Mouse (Mus musculus): ENCODE results near the gene Lekr1. TPM values are rescaled to one million over a fixed set of nuclear protein-coding genes. Genes with fewer than 3 reads are reported as not detected.
"Not testable (repeated sequence)": the region's sequence is repeated elsewhere in the genome, so short reads cannot be mapped to it uniquely, and the experiment has no call there.

Lekr1 gene
- polyA plus RNA-seq, 1 experiment from 2014 or later: 6.3 TPM

DNA sequence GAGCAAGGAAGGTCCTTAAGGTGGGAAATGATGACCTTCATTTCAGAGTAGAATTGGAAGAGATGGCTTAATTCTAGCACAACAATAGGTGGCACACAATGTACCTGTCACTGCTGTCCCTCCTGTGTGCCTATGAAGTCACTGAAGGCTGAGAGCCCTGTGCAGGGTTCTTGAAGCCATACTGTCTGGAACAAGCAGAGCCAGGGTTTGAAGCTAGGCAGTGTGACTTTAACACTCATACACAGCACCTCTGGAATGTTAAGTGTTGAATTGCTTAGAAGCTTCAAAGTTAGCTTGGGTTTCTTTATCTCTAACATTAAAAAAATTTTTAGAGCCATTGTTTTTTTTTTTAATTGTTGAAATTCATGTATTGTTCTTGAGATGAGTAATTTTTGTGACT lies 100.4 kb downstream of the Lekr1 start:
- H3K36me3 ChIP-seq (ENCODE audit: control insufficient read depth, insufficient read depth, low read length): no peaks in the 10 kb centered on the region
- H3K9ac ChIP-seq (ENCODE audit: low read length): no peak overlapping the region
- no peak overlapping the region for H3K4me2 ChIP-seq (ENCODE audit: low read depth, severe bottlenecking)
- DNase-seq (ENCODE audit: low spot score) (no peak), ATAC-seq (ENCODE audit: insufficient number of reproducible peaks, low FRiP score, low TSS enrichment, low read depth) (no peak)
- no peak overlapping the region for H3K4me3 ChIP-seq (ENCODE audit: low read depth, low read length)
- no peaks in the 10 kb centered on the region for H3K4me1 ChIP-seq (ENCODE audit: control insufficient read depth, insufficient read depth, low read length)
- H3K27me3 ChIP-seq (ENCODE audit: control insufficient read depth, insufficient read depth, low read length): no peaks in the 10 kb centered on the region
- H3K27ac ChIP-seq (replicated peaks; ENCODE audit: low read depth, low read length): no peak overlapping the region
- H3K9me3 ChIP-seq (ENCODE audit: control insufficient read depth, low read length): no peaks in the 10 kb centered on the region

DNA sequence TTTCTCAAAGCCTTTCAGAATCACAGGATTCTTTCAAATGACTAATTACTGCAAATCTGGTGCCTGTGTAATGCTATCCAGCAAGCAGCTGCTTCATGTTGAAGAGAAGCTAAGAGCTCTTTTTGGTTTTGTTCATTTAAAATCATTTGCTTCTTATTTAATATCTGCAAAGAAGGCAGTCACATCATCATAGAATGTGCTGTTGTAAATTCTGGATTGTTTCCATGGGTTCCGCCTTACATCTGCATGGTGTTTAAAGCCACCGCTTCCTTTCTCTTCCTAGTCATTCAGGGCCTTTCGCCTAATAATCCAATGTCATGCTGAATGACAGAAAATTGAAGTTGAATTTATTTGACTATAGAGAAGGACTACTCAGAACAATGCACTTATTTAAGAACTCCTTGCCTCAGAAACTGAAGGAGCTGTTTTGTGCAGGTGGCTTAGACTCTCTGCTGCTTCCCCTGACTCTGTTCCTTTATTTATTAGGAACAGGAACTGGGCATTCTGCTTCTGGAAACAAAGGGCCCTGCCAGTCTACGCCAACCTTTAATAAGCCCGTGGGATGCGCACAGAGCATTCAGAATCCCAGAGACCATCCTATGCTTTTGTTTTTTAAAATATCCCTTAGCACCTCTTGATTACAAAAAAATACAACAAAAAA lies 101.3 kb downstream of the Lekr1 start:
- WGBS: 89% methylated on average over 6 of the region's 6 CpGs
- no peak overlapping the region for H3K9ac ChIP-seq (ENCODE audit: low read length)
- no peaks in the 10 kb centered on the region for H3K36me3 ChIP-seq (ENCODE audit: control insufficient read depth, insufficient read depth, low read length)
- no peak overlapping the region for H3K27ac ChIP-seq (replicated peaks; ENCODE audit: low read depth, low read length)
- no peaks in the 10 kb centered on the region for H3K27me3 ChIP-seq (ENCODE audit: control insufficient read depth, insufficient read depth, low read length)
- no peaks in the 10 kb centered on the region for H3K9me3 ChIP-seq (ENCODE audit: control insufficient read depth, low read length)
- H3K4me3 ChIP-seq (ENCODE audit: low read depth, low read length): no peak overlapping the region
- H3K4me2 ChIP-seq (ENCODE audit: low read depth, severe bottlenecking): no peak overlapping the region
- DNase-seq (ENCODE audit: low spot score) (no peak), ATAC-seq (ENCODE audit: insufficient number of reproducible peaks, low FRiP score, low TSS enrichment, low read depth) (no peak)
- H3K4me1 ChIP-seq (ENCODE audit: control insufficient read depth, insufficient read depth, low read length): no peaks in the 10 kb centered on the region

DNA sequence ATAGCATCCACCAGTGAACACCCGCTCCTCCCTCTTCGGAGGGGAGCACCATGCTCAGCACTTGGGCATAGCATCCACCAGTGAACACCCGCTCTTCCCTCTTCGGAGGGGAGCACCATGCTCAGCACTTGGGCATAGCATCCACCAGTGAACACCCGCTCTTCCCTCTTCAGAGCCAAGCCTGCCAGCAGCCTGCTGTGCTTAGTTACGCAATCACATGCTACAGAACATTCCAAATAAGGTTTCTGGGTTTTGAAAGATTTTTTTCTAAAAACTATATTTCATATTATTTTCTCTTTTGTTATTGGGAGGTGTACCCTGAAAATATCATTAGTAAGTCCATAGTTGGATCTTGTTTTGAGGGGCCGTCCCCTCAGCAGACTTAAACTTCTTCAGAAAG lies 103.6 kb downstream of the Lekr1 start:
- not testable (repeated sequence) for ATAC-seq (ENCODE audit: insufficient number of reproducible peaks, low FRiP score, low TSS enrichment, low read depth); H3K4me3 ChIP-seq (ENCODE audit: low read depth, low read length); H3K36me3 ChIP-seq (ENCODE audit: control insufficient read depth, insufficient read depth, low read length); H3K4me2 ChIP-seq (ENCODE audit: low read depth, severe bottlenecking); H3K9ac ChIP-seq (ENCODE audit: low read length); H3K4me1 ChIP-seq (ENCODE audit: control insufficient read depth, insufficient read depth, low read length); H3K27me3 ChIP-seq (ENCODE audit: control insufficient read depth, insufficient read depth, low read length); H3K27ac ChIP-seq (replicated peaks; ENCODE audit: low read depth, low read length); H3K9me3 ChIP-seq (ENCODE audit: control insufficient read depth, low read length); DNase-seq (ENCODE audit: low spot score)
- 95% methylated on average over 6 of the region's 7 CpGs for WGBS

DNA sequence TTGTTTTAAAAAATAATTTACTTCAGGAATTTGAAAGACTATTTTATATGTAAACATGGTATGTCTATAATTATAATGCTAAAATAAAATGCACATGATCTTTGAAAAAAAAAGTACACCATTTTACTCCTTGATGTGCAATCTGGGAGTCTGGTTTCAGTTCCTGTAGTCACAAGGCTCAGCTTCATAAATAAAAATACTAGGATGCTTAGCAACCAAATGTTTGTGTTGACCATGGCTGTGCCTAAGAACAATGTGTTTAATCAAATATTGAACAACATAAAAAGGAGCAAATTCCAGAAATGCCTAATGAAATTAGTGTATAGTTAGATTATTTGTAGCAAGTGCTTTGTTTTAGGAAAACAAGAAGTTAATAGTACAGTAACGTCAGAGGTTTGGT lies 107.9 kb downstream of the Lekr1 start:
- Histone ChIP-seq H3K9ac (ENCODE audit: low read length) (no peak overlapping the region), H3K4me3 (ENCODE audit: low read depth, low read length) (no peak overlapping the region), H3K4me1 (ENCODE audit: control insufficient read depth, insufficient read depth, low read length) (no peaks in the 10 kb centered on the region), H3K27me3 (ENCODE audit: control insufficient read depth, insufficient read depth, low read length) (no peaks in the 10 kb centered on the region), H3K27ac (replicated peaks; ENCODE audit: low read depth, low read length) (no peak overlapping the region), H3K9me3 (ENCODE audit: control insufficient read depth, low read length) (no peaks in the 10 kb centered on the region), H3K4me2 (ENCODE audit: low read depth, severe bottlenecking) (no peak overlapping the region), H3K36me3 (ENCODE audit: control insufficient read depth, insufficient read depth, low read length) (no peaks in the 10 kb centered on the region)
- 84% methylated on average over 1 of the region's 1 CpGs for WGBS
- DNase-seq (ENCODE audit: low spot score): no peak
- ATAC-seq (ENCODE audit: insufficient number of reproducible peaks, low FRiP score, low TSS enrichment, low read depth): no peak

DNA sequence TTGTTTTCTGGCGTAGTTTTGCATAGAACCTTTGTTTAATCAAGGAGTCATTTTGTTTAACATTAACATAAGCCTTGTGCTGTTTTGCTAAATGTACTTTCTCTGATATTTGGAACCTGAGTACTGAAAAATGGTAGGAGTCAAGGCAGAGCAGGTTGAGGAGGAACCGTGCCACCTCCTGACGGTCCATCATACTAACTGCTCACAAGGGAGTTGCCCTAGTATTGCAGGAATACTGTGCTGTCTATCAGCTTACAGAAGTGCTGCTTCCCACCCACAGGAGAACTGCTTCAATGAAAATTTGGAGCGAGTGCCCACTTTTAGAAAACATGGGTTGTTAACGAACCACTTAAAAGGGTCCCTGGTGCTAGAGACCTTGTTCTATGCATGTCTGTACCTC lies 109.1 kb downstream of the Lekr1 start:
- Histone ChIP-seq H3K9me3 (ENCODE audit: control insufficient read depth, low read length) (no peaks in the 10 kb centered on the region), H3K4me1 (ENCODE audit: control insufficient read depth, insufficient read depth, low read length) (no peaks in the 10 kb centered on the region), H3K4me3 (ENCODE audit: low read depth, low read length) (no peak overlapping the region), H3K36me3 (ENCODE audit: control insufficient read depth, insufficient read depth, low read length) (no peaks in the 10 kb centered on the region), H3K27ac (replicated peaks; ENCODE audit: low read depth, low read length) (no peak overlapping the region), H3K27me3 (ENCODE audit: control insufficient read depth, insufficient read depth, low read length) (no peaks in the 10 kb centered on the region), H3K4me2 (ENCODE audit: low read depth, severe bottlenecking) (no peak overlapping the region), H3K9ac (ENCODE audit: low read length) (no peak overlapping the region)
- 75% methylated on average over 5 of the region's 5 CpGs for WGBS
- no peak for DNase-seq (ENCODE audit: low spot score)
- no peak for ATAC-seq (ENCODE audit: insufficient number of reproducible peaks, low FRiP score, low TSS enrichment, low read depth)

DNA sequence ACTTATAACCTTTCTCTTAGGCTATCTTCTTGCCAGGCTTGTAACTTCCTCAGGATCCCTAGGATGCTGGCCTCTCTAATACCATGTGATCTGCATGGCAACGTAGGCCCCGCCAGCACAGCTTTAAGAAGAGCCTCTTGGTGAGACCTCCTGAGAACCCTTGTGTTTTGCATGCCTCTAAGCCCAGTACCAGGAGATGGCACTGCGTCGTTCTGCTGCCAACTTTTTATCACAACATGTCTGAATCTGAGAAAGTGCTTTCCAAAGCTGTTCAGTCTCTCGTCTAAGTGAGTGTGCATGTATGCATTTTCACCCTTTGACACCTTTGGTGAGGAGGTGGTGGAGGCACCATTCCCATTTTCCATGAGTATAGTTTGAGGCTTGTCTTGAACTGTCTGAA lies 116.2 kb downstream of the Lekr1 start:
- H3K27me3 ChIP-seq (ENCODE audit: control insufficient read depth, insufficient read depth, low read length): no peaks in the 10 kb centered on the region
- H3K4me3 ChIP-seq (ENCODE audit: low read depth, low read length): no peak overlapping the region
- H3K9me3 ChIP-seq (ENCODE audit: control insufficient read depth, low read length): no peaks in the 10 kb centered on the region
- H3K36me3 ChIP-seq (ENCODE audit: control insufficient read depth, insufficient read depth, low read length): no peaks in the 10 kb centered on the region
- no peak overlapping the region for H3K4me2 ChIP-seq (ENCODE audit: low read depth, severe bottlenecking)
- no peak overlapping the region for H3K27ac ChIP-seq (replicated peaks; ENCODE audit: low read depth, low read length)
- WGBS: 76% methylated on average over 5 of the region's 5 CpGs
- DNase-seq (ENCODE audit: low spot score) (no peak), ATAC-seq (ENCODE audit: insufficient number of reproducible peaks, low FRiP score, low TSS enrichment, low read depth) (no peak)
- no peaks in the 10 kb centered on the region for H3K4me1 ChIP-seq (ENCODE audit: control insufficient read depth, insufficient read depth, low read length)
- H3K9ac ChIP-seq (ENCODE audit: low read length): no peak overlapping the region

DNA sequence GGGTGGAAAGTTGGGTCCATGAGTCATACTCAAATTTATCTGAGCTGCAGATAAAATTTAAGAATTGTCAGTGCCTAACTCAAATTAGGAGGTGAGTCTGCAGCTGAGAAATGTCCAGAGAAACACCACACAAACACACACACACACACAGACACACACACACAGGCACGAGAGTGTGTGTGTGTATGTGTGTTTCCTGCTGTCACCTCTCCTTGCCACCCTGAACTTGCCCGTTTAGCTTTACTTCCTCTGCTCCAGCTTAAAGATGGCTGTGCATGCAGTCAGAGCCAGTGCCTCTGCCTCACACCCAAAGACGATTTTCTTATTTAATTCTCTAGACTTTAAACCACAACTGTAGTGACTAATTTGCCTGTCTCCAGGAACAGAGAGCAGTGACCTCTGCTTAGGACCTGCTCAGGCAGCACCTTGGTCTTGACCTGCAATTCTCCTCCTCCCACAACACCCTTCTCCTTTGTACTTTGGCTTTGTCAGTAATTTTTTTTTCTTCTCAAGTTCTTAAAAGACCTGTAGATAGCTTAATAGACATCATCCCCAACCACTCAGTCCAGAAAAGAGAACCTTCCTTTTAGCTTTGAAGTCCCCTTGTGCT lies 124.2 kb downstream of the Lekr1 start:
- Histone ChIP-seq H3K36me3 (ENCODE audit: control insufficient read depth, insufficient read depth, low read length) (no peaks in the 10 kb centered on the region), H3K9ac (ENCODE audit: low read length) (no peak overlapping the region), H3K4me3 (ENCODE audit: low read depth, low read length) (no peak overlapping the region), H3K9me3 (ENCODE audit: control insufficient read depth, low read length) (no peaks in the 10 kb centered on the region), H3K4me1 (ENCODE audit: control insufficient read depth, insufficient read depth, low read length) (no peaks in the 10 kb centered on the region), H3K27me3 (ENCODE audit: control insufficient read depth, insufficient read depth, low read length) (no peaks in the 10 kb centered on the region), H3K4me2 (ENCODE audit: low read depth, severe bottlenecking) (no peak overlapping the region), H3K27ac (replicated peaks; ENCODE audit: low read depth, low read length) (no peak overlapping the region)
- ATAC-seq (ENCODE audit: insufficient number of reproducible peaks, low FRiP score, low TSS enrichment, low read depth): no peak
- 53% methylated on average over 3 of the region's 3 CpGs for WGBS
- no peak for DNase-seq (ENCODE audit: low spot score)

DNA sequence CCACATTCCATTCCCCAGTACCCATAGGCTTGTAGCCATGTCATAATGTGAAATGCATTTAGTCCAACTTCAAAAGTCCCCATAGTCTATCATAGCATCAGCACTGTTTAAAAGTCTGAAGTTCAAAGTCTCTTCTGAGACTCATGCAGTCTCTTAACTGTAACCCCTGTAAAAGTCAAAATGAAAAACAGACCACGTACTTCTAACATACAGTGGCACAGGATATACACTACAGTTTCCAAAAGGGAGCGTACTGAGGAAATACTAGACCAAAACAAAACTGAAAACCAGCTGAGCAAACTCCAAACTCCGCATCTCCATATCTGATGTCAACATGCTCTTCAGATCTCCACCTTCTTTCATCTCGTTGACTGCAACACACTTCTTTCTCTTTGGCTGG lies 127.5 kb downstream of the Lekr1 start:
- H3K4me2 ChIP-seq (ENCODE audit: low read depth, severe bottlenecking): no peak overlapping the region
- 88% methylated on average over 4 of the region's 4 CpGs for WGBS
- no peak overlapping the region for H3K27ac ChIP-seq (replicated peaks; ENCODE audit: low read depth, low read length)
- H3K9me3 ChIP-seq (ENCODE audit: control insufficient read depth, low read length): no peaks in the 10 kb centered on the region
- no peak for DNase-seq (ENCODE audit: low spot score)
- no peak overlapping the region for H3K9ac ChIP-seq (ENCODE audit: low read length)
- H3K4me1 ChIP-seq (ENCODE audit: control insufficient read depth, insufficient read depth, low read length): no peaks in the 10 kb centered on the region
- no peak for ATAC-seq (ENCODE audit: insufficient number of reproducible peaks, low FRiP score, low TSS enrichment, low read depth)
- H3K36me3 ChIP-seq (ENCODE audit: control insufficient read depth, insufficient read depth, low read length): no peaks in the 10 kb centered on the region
- H3K27me3 ChIP-seq (ENCODE audit: control insufficient read depth, insufficient read depth, low read length): no peaks in the 10 kb centered on the region
- H3K4me3 ChIP-seq (ENCODE audit: low read depth, low read length): no peak overlapping the region

DNA sequence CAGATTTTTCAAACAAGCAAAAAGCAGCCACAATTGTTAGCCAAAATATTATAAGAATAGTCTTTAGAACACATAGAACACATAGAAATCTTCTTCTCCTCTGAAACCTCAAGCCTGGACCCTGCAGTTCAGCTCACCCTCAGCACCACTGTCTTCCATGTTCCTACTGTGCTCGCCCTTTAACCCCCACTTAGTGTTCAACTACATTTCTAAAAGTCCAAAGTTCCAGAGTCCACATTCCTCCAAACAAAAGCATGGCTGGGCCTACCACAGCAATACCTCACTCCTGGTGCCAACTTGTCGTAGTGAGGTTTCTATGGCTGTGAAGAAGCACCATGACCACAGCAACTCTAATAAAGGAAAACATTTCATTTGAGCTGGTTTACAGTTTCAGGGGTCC lies 128.7 kb downstream of the Lekr1 start:
- 87% methylated on average over 2 of the region's 2 CpGs for WGBS
- Histone ChIP-seq H3K4me2 (ENCODE audit: low read depth, severe bottlenecking) (no peak overlapping the region), H3K9ac (ENCODE audit: low read length) (no peak overlapping the region), H3K36me3 (ENCODE audit: control insufficient read depth, insufficient read depth, low read length) (no peaks in the 10 kb centered on the region), H3K9me3 (ENCODE audit: control insufficient read depth, low read length) (no peaks in the 10 kb centered on the region), H3K4me1 (ENCODE audit: control insufficient read depth, insufficient read depth, low read length) (no peaks in the 10 kb centered on the region), H3K27me3 (ENCODE audit: control insufficient read depth, insufficient read depth, low read length) (no peaks in the 10 kb centered on the region), H3K4me3 (ENCODE audit: low read depth, low read length) (no peak overlapping the region), H3K27ac (replicated peaks; ENCODE audit: low read depth, low read length) (no peak overlapping the region)
- DNase-seq (ENCODE audit: low spot score) (no peak), ATAC-seq (ENCODE audit: insufficient number of reproducible peaks, low FRiP score, low TSS enrichment, low read depth) (no peak)
